Mouse (Mus musculus) embryonic facial prominence, embryonic 14.5 days (tissue): Measurements from ENCODE around the gene Cmah. TPM values are rescaled to one million over a fixed set of nuclear protein-coding genes. Genes with fewer than 3 reads are reported as not detected.
"Not testable (repeated sequence)": the region's sequence is repeated elsewhere in the genome, so short reads cannot be mapped to it uniquely, and the experiment has no call there.

Experiments
- ATAC-seq: fragments of 200-750 bp; cut with Nextera tagmentation; 2 replicates; pipeline ENCODE4 v1.8.0; 2017; ENCODE audit warnings: low read depth, moderate number of reproducible peaks, moderate TSS enrichment
- DNase-seq: peaks from one replicate; pipeline ENCODE4 v3.0.0-alpha.2; 2015; ENCODE audit warnings: low spot score
- H3K27ac ChIP-seq: fragments of 300-500 bp; sonication (generic); replicated peaks from 2 replicates; pipeline ENCODE4 v1.5.1; 2014; ENCODE audit warnings: low read depth, mild to moderate bottlenecking, low read length, moderate library complexity
- H3K27me3 ChIP-seq: fragments of 300-500 bp; sonication (generic); replicated peaks from 2 replicates; pipeline ENCODE4 v1.6.1; 2014; ENCODE audit warnings: low read length; ENCODE audit not compliant: control insufficient read depth, insufficient read depth
- H3K36me3 ChIP-seq: fragments of 300-500 bp; sonication (generic); 2 replicates; pipeline ENCODE4 v1.6.1; 2014; ENCODE audit warnings: low read length, mixed read lengths; ENCODE audit not compliant: control insufficient read depth, insufficient read depth
- H3K4me1 ChIP-seq: fragments of 300-500 bp; sonication (generic); 2 replicates; pipeline ENCODE4 v1.6.1; 2014; ENCODE audit warnings: antibody characterized with exemption, low read length; ENCODE audit not compliant: control insufficient read depth, insufficient read depth
- H3K4me2 ChIP-seq: fragments of 300-500 bp; sonication (generic); 2 replicates; pipeline ENCODE4 v1.6.1; 2014; ENCODE audit warnings: low read depth, mild to moderate bottlenecking, low read length, moderate library complexity, mixed read lengths
- H3K4me3 ChIP-seq: fragments of 300-500 bp; sonication (generic); 2 replicates; pipeline ENCODE4 v1.5.1; 2014; ENCODE audit warnings: low read depth, mild to moderate bottlenecking, low read length
- H3K9ac ChIP-seq: fragments of 300-500 bp; sonication (generic); 2 replicates; pipeline ENCODE4 v1.6.1; 2014; ENCODE audit warnings: low read depth, mild to moderate bottlenecking, low read length, moderate library complexity, mixed read lengths
- H3K9me3 ChIP-seq: fragments of 300-500 bp; sonication (generic); 2 replicates; pipeline ENCODE4 v1.6.1; 2016; ENCODE audit warnings: low read length; ENCODE audit not compliant: control insufficient read depth
- WGBS: fragments of 180-500 bp; shearing (Covaris S2); extraction: QIAGEN DNeasy Blood & Tissue Kit; methylation state at CpG from one replicate; pipeline ENCODE4 v1.1.7; 2014; 5-methylcytosine and 5-hydroxymethylcytosine counted together
- polyA plus RNA-seq: library from polyadenylated mRNA; unstranded; fragments of >200 nt; fragmentation: Nextera tagmentation; extraction: Ambion mirVana; gene quantifications from 2 replicates; pipeline ENCODE4 v1.2.1, GENCODE M21; 2014

Cmah gene
- polyA plus RNA-seq, 1 experiment from 2014 or later, result 0.95 TPM

GRCm38 (mm10) chr13:24365191-24365590 lies 38.0 kb downstream of the Cmah start:
- Histone ChIP-seq H3K36me3 (no peaks in the 10 kb centered on the region), H3K9me3 (no peaks in the 10 kb centered on the region), H3K4me2 (no peak overlapping the region), H3K4me3 (no peak overlapping the region), H3K4me1 (no peaks in the 10 kb centered on the region), H3K27ac (no peak overlapping the region), H3K27me3 (no peaks in the 10 kb centered on the region), H3K9ac (no peak overlapping the region)
- DNase-seq (no peak), ATAC-seq (no peak)
- 92% methylated on average over 6 of the region's 6 CpGs for WGBS

GRCm38 (mm10) chr13:24372893-24373599 lies 45.8 kb downstream of the Cmah start:
- H3K4me2 ChIP-seq, result no peak overlapping the region
- ATAC-seq (no peak), DNase-seq (no peak)
- H3K9me3 ChIP-seq, result no peaks in the 10 kb centered on the region
- H3K4me1 ChIP-seq, result no peaks in the 10 kb centered on the region
- H3K27me3 ChIP-seq, result no peaks in the 10 kb centered on the region
- 86% methylated on average over 7 of the region's 7 CpGs for WGBS
- no peak overlapping the region for H3K4me3 ChIP-seq
- no peaks in the 10 kb centered on the region for H3K36me3 ChIP-seq
- H3K9ac ChIP-seq, result no peak overlapping the region
- no peak overlapping the region for H3K27ac ChIP-seq

DNA sequence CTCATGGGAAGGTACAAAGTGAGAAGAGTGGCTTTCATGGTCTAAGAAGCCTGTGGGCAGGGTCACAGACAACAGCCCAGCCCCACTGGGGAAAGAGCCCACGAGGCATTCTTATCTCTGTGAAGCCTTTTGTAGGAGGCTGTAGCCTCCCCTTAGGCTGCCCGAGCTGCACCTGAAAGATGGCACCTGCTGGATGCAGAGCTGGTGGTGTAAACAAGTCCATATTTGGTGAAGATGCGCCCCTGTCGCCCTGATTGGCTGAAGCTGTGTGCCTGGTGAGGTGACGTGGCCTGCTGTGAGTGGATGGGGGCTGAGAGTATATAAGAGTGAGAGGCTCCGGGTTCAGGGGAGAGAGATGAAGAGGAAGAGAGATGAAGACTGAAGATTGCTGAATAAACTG lies 47.4 kb downstream of the Cmah start:
- H3K9me3 ChIP-seq, H3K9ac ChIP-seq, H3K4me3 ChIP-seq, ATAC-seq, H3K4me2 ChIP-seq, H3K27me3 ChIP-seq, H3K36me3 ChIP-seq, H3K27ac ChIP-seq, DNase-seq, H3K4me1 ChIP-seq: not testable (repeated sequence)
- 79% methylated on average over 6 of the region's 6 CpGs for WGBS

DNA sequence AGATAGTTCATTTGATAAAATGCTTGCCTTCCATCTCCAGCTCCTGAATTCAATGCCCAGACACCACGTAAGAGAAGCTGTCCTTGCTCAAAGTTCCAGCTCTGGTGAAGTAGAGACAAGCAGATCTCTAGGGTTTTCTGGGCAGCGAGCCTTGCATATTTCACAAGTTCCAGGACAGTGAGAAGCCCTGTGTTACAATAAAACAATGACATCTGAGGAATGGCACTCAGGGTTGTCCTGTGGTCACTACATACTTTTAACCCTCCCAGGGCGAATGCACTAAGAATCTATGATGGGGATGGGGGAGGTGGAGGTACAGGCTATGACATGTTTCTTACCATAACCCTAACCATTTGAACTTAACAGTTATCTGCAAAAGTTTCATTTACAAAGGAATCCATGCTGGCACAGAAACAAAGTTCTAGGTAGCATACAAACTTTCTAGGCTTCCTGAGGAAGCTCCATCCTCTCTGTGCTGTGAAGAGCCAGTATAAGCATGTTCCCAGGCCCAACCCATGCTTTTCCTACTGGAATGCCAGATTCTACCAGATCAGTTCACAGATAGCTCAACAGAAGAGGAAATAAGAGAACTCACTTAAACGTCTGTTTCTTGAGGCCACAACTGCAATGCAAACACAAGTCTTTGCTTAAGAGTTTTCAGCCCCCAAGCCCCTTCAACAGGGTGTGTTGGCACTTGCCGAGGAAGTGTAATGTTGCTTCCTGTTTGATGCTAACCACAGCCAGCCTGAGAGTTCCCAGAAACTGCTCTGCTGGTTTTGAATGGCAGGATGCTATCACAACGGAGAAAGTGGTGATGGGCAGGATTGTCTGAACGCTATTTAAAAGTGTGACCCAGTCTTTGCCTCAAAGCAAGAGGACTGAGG lies 48.4 kb downstream of the Cmah start:
- no peak overlapping the region for H3K9ac ChIP-seq
- WGBS, result 52% methylated on average over 7 of the region's 7 CpGs
- no peaks in the 10 kb centered on the region for H3K36me3 ChIP-seq
- DNase-seq (peak; percentile 5), ATAC-seq (no peak)
- H3K27ac ChIP-seq, result no peak overlapping the region
- no peaks in the 10 kb centered on the region for H3K4me1 ChIP-seq
- no peaks in the 10 kb centered on the region for H3K9me3 ChIP-seq
- no peaks in the 10 kb centered on the region for H3K27me3 ChIP-seq
- no peak overlapping the region for H3K4me3 ChIP-seq
- no peak overlapping the region for H3K4me2 ChIP-seq

GRCm38 (mm10) chr13:24380713-24381112 lies 53.5 kb downstream of the Cmah start:
- H3K9ac ChIP-seq, result no peak overlapping the region
- WGBS, result 87% methylated on average over 6 of the region's 6 CpGs
- no peak overlapping the region for H3K27ac ChIP-seq
- H3K27me3 ChIP-seq, result no peaks in the 10 kb centered on the region
- no peak overlapping the region for H3K4me2 ChIP-seq
- H3K9me3 ChIP-seq, result no peaks in the 10 kb centered on the region
- no peaks in the 10 kb centered on the region for H3K36me3 ChIP-seq
- ATAC-seq (no peak), DNase-seq (no peak)
- no peaks in the 10 kb centered on the region for H3K4me1 ChIP-seq
- H3K4me3 ChIP-seq, result no peak overlapping the region

DNA sequence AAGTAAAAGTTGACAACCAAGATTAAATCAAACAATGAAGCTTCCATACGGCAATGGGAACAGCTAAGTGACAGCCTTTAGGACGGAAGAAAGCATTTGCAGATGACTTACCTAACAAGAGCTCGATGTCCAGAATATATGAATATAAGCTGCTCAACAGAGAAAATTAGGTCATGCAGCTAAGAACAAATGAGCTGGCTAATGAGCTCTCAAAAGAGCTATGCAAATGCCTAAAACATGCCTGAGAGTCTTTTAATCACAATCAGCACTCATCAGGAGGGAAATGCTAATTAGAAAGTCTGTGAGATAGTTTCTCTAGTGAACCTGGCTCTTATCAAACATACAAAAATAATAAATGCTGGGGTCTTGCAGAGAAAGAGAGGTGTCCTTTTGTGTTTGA lies 56.7 kb downstream of the Cmah start:
- no peak overlapping the region for H3K4me2 ChIP-seq
- H3K4me3 ChIP-seq, result no peak overlapping the region
- no peaks in the 10 kb centered on the region for H3K27me3 ChIP-seq
- H3K27ac ChIP-seq, result no peak overlapping the region
- ATAC-seq (no peak), DNase-seq (no peak)
- no peaks in the 10 kb centered on the region for H3K36me3 ChIP-seq
- no peak overlapping the region for H3K9ac ChIP-seq
- H3K4me1 ChIP-seq, result no peaks in the 10 kb centered on the region
- no peaks in the 10 kb centered on the region for H3K9me3 ChIP-seq
- 78% methylated on average over 3 of the region's 3 CpGs for WGBS

DNA sequence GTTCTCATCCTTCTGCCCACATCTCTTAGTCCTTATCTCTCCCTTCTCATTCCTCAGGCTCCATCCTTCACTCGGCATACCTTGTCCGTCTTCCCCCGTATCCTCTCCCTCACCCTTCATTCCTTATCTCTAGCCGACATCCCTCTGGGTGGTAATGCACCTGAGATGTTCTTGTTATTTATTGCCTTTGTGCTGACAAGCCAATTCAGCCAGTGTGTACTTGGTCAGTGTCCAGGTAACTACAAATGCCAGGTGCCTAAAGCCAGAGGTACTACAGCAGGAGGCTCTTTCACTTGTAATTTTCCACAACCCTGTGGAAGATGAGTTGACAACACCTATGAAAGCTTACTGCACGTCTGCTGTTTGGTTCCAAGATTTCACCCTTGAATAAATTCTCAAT lies 64.7 kb downstream of the Cmah start:
- 91% methylated on average over 5 of the region's 5 CpGs for WGBS

DNA sequence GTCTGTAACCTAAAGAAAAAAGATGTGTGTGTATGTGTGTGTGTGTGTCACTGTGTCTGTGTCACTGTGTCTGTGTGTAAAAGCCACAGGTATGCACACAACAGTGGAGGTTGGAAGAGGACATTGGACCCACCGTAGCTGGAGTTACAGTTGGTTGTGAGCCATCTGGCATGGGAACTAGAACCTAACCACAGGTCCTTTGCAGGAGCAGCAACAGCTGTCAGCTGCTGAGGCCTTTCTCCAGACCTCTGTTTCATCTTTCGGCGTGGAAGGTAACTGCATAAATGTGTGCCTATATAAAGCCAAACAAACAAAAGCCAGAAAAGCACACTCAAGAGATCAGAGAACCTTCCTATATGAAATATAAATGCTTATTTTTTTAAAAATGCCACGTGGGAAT lies 65.5 kb downstream of the Cmah start:
- Histone ChIP-seq H3K27me3 (no peaks in the 10 kb centered on the region), H3K4me3 (no peak overlapping the region), H3K4me1 (peaks cover 4% of the 10 kb centered on the region; the same call in 1 of the 2 replicates), H3K4me2 (no peak overlapping the region), H3K9me3 (no peaks in the 10 kb centered on the region), H3K36me3 (no peaks in the 10 kb centered on the region), H3K27ac (no peak overlapping the region), H3K9ac (no peak overlapping the region)
- DNase-seq (no peak), ATAC-seq (no peak; the same call in 1 of the 2 replicates)
- 45% methylated on average over 4 of the region's 4 CpGs for WGBS

More for the DNA sequence above, 64.7 kb downstream of the Cmah start:
- ATAC-seq (no peak), DNase-seq (no peak)
- Histone ChIP-seq H3K27me3 (no peaks in the 10 kb centered on the region), H3K4me3 (no peak overlapping the region), H3K36me3 (no peaks in the 10 kb centered on the region), H3K27ac (no peak overlapping the region), H3K4me2 (no peak overlapping the region), H3K9ac (no peak overlapping the region), H3K9me3 (no peaks in the 10 kb centered on the region), H3K4me1 (peaks cover 4% of the 10 kb centered on the region; the same call in 1 of the 2 replicates)
